Mouse (Mus musculus) liver, postnatal 0 days (tissue): ENCODE results near the gene Zfp423.

ENCODE experiments used
- CTCF ChIP-seq: sonication (generic); IDR thresholded peaks from 2 replicates; pipeline ENCODE4 v1.5.1; 2016; ENCODE audit warnings: antibody characterized with exemption, low read depth
- EP300 ChIP-seq: IDR thresholded peaks from 2 replicates; pipeline ENCODE4 v1.6.1; 2016; ENCODE audit warnings: antibody characterized with exemption, low read depth, mild to moderate bottlenecking

DNA sequence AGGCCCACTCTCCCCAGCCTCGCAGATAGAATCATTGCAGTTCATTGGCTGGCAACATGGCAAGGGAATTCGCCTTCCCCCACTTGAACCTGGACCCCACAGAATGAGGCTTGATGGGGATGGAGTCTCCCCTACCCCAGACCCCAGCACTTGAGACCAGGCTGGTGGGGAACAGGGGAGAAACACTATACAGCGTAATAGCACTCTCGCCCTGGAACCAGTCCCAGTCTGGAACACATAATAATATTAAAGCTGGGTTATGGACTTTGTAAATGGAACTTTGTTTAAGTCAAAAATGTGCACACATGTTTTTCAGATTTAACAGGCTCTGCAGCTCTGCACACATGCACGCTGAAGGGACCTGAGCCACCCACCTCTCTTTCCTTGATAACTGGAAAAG, 54.0 kb downstream of the Zfp423 start:
- TF ChIP-seq CTCF (no peak), EP300 (no peak)
